Mouse (Mus musculus) thymus, adult 2 months (tissue): ENCODE measurements around the gene Lrba. TPM values are rescaled to one million over a fixed set of nuclear protein-coding genes. Genes with fewer than 3 reads are reported as not detected.

Experiments used
- DNase-seq: peaks from one replicate; pipeline ENCODE4 v3.0.0; 2021
- H3K27ac ChIP-seq: fragments of 200-500 bp; 2 replicates; pipeline ENCODE4 v1.5.1; 2012; ENCODE audit warnings: low read length, control low read depth; ENCODE audit not compliant: control insufficient read depth, insufficient read depth
- H3K27me3 ChIP-seq: fragments of 200-500 bp; 2 replicates; pipeline ENCODE4 v1.6.1; 2012; ENCODE audit warnings: mild to moderate bottlenecking, low read length, moderate library complexity, mixed read lengths; ENCODE audit not compliant: control insufficient read depth, insufficient read depth
- H3K36me3 ChIP-seq: fragments of 200-500 bp; 2 replicates; pipeline ENCODE4 v1.6.1; 2012; ENCODE audit warnings: mild to moderate bottlenecking, low read length, moderate library complexity; ENCODE audit not compliant: control insufficient read depth, insufficient read depth
- H3K4me1 ChIP-seq: fragments of 200-500 bp; replicated peaks from 2 replicates; pipeline ENCODE4 v1.6.1; 2012; ENCODE audit warnings: low read length; ENCODE audit not compliant: control insufficient read depth, insufficient read depth
- H3K4me3 ChIP-seq: fragments of 200-500 bp; 2 replicates; pipeline ENCODE4 v1.5.1; 2012; ENCODE audit warnings: mild to moderate bottlenecking, low read length, control low read depth, moderate library complexity; ENCODE audit not compliant: control insufficient read depth, insufficient read depth
- CTCF ChIP-seq: fragments of 200-500 bp; IDR thresholded peaks from 2 replicates; pipeline ENCODE4 v1.5.1; 2012; ENCODE audit warnings: mild to moderate bottlenecking, control low read depth, low read length, moderate library complexity, borderline replicate concordance; ENCODE audit not compliant: control insufficient read depth, poor library complexity, insufficient read depth; ENCODE audit errors: extremely low read depth
- POLR2A ChIP-seq: fragments of 200-500 bp; IDR thresholded peaks from 2 replicates; pipeline ENCODE4 v1.6.1; 2012; ENCODE audit warnings: mild to moderate bottlenecking, low read length, control low read depth, moderate library complexity; ENCODE audit not compliant: control insufficient read depth, poor library complexity, insufficient read depth; ENCODE audit errors: extremely low read depth
- WGBS: fragments of 180-500 bp; shearing (Covaris S2); methylation state at CpG from one replicate; pipeline ENCODE4 v1.1.7; 2018; 5-methylcytosine and 5-hydroxymethylcytosine counted together
- polyA plus RNA-seq: library from polyadenylated mRNA; depleted of rRNA; stranded (reverse); fragments of >200 nt; gene quantifications from 2 replicates; pipeline ENCODE4 v1.2.3, GENCODE M21; 2012

The Lrba gene
- polyA plus RNA-seq, 1 experiment, result 14.5 TPM

GRCm38 (mm10) chr3:86550301-86551010 lies 326.0 kb downstream of the Lrba start:
- H3K36me3 ChIP-seq, result no peaks in the 10 kb centered on the region
- WGBS, result 88% methylated on average over 22 of the region's 22 CpGs
- no peak for TF ChIP-seq POLR2A
- H3K4me1 ChIP-seq, result peaks cover 15% of the 10 kb centered on the region
- no peak for DNase-seq
- H3K4me3 ChIP-seq, result no peak overlapping the region
- peaks cover 10% of the 10 kb centered on the region for H3K27me3 ChIP-seq
- H3K27ac ChIP-seq, result no peak overlapping the region

GRCm38 (mm10) chr3:86551011-86551728 lies 326.7 kb downstream of the Lrba start:
- peaks cover 10% of the 10 kb centered on the region for H3K27me3 ChIP-seq

DNA sequence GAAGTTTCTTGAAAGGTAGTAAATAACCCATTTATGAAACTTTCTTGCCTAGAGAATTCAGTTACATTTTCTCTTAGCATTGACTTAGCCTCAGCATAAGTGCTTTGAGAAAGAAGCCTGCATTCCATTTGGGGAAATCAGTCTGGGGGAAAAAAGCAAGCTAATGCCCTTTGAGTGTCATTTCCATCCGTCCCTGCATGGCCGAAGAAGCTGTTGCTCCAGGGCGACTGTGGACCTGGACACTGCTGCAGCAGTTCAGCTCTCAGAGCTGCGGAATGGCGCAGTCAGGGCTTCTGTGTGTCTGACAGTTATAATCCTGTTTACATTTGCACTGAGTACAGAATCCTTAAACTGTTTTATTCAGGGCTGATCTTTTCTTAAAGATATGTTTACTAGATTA lies 327.7 kb downstream of the Lrba start:
- Histone ChIP-seq H3K36me3 (no peaks in the 10 kb centered on the region), H3K4me3 (no peak overlapping the region), H3K27me3 (peaks cover 1% of the 10 kb centered on the region), H3K27ac (no peak overlapping the region), H3K4me1 (peaks cover 7% of the 10 kb centered on the region)
- WGBS, result 99% methylated on average over 5 of the region's 5 CpGs
- TF ChIP-seq CTCF (no peak), POLR2A (no peak)
- DNase-seq, result no peak

More at GRCm38 (mm10) chr3:86551011-86551728, 326.7 kb downstream of the Lrba start:
- TF ChIP-seq POLR2A (no peak), CTCF (no peak)
- no peak for DNase-seq
- Histone ChIP-seq H3K4me1 (peaks cover 15% of the 10 kb centered on the region), H3K4me3 (no peak overlapping the region), H3K36me3 (no peaks in the 10 kb centered on the region), H3K27ac (no peak overlapping the region)
- 94% methylated on average over 8 of the region's 8 CpGs for WGBS

DNA sequence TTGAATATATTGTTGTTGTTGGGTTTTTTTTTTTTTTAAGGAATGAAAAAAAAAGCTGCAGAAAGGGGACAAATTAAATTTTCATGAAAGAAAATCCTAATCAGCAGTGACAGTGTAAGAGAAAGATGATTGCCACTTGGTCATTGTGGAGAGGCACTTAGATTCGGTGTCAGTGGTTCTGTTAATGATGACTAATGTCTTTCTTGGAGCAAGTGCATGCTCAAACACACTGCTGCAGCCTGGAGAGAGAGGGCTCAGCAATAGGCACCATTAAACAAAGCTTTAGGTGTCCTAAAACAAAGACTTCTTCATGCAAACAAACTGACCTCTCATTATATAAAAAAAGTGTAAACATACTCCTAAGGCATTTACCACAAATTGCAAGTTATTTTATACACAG lies 334.5 kb downstream of the Lrba start:
- Histone ChIP-seq H3K4me1 (no peaks in the 10 kb centered on the region), H3K36me3 (no peaks in the 10 kb centered on the region)
- WGBS, result 81% methylated on average over 1 of the region's 1 CpGs

DNA sequence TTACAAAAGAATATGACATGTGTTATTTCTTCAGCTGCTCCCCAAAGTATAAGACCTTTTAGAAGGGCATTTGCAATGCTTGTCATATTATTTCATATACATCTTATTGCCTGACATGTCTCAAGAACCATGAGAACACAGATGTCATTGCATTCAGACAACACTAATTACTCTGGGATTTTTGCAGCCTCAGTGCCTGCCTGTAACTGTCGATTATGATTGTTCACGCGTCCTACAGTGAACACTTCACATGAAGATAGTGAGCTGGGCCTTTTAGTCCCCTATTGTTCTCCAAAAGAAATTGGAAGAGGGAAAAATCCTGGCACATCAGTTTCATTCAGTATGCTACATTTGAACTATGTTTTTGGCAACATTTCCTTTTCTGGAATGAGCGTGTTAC lies 335.2 kb downstream of the Lrba start:
- Histone ChIP-seq H3K27ac (no peak overlapping the region), H3K27me3 (no peaks in the 10 kb centered on the region), H3K4me3 (no peak overlapping the region), H3K4me1 (no peaks in the 10 kb centered on the region), H3K36me3 (no peaks in the 10 kb centered on the region)
- WGBS, result 98% methylated on average over 4 of the region's 4 CpGs
- no peak for DNase-seq
- TF ChIP-seq CTCF (no peak), POLR2A (no peak)

More for the DNA sequence above, 334.5 kb downstream of the Lrba start:
- no peak overlapping the region for H3K4me3 ChIP-seq
- TF ChIP-seq CTCF (no peak), POLR2A (no peak)
- DNase-seq, result no peak
- H3K27ac ChIP-seq, result no peak overlapping the region
- no peaks in the 10 kb centered on the region for H3K27me3 ChIP-seq

GRCm38 (mm10) chr3:86560281-86561022 lies 336.0 kb downstream of the Lrba start:
- Histone ChIP-seq H3K36me3 (no peaks in the 10 kb centered on the region), H3K4me3 (no peak overlapping the region), H3K27ac (no peak overlapping the region), H3K27me3 (no peaks in the 10 kb centered on the region), H3K4me1 (no peaks in the 10 kb centered on the region)
- 97% methylated on average over 4 of the region's 4 CpGs for WGBS
- DNase-seq, result no peak
- TF ChIP-seq CTCF (no peak), POLR2A (no peak)

- no peak for DNase-seq
- Histone ChIP-seq H3K4me3 (no peak overlapping the region), H3K27me3 (no peaks in the 10 kb centered on the region), H3K27ac (no peak overlapping the region), H3K4me1 (no peaks in the 10 kb centered on the region), H3K36me3 (no peaks in the 10 kb centered on the region)
- no peak for TF ChIP-seq POLR2A
- no peak for TF ChIP-seq CTCF
- 98% methylated on average over 1 of the region's 1 CpGs for WGBS
These were observed 336.5 kb downstream of the Lrba start for GRCm38 (mm10) chr3:86561023-86561344.
